Mouse (Mus musculus): ENCODE results near the gene Mfsd11. TPM values are rescaled to one million over a fixed set of nuclear protein-coding genes. Genes with fewer than 3 reads are reported as not detected.

The Mfsd11 gene
- polyA plus RNA-seq, 1 experiment: 36.4 TPM

DNA sequence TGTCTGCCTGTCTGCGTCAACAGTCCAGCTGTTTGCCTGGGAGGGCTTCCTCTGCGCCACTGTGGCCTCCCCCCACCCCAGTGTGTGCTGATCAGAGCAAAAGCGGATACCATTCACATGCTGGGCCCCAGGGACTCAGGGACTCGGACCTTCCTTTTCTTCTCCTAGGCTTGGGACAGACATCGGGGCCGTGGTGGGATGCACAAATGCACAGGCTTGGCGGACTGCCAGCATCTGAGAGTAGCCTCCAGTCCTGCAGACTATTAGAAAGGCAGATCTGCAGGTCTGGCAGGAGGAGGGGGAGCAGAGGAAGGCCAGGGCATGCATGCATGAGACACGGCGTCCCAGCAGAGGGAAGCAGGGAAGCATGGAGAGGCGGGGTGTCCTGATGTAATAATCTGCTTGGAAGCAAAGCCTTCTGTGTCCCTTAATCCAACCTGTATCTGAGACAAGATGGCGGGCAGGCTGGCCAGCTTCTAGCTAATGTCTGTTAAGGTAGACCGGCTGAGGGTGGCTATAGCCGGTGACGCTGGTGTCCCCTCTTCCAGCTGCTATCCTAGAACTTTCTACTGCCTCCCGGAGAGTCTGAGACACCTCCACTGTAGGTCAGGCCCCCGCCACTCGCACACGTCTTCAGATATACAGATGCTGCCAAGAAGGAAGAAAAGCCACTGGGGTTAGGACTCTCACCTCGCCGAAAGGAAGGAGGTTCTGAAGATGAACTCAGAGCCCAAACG is 39.3 kb upstream of the Mfsd11 start:
- DNase-seq (ENCODE audit: low read depth): peak; percentile 92
- TF ChIP-seq POLR2A (IDR thresholded peaks at IDR 0.05; ENCODE audit: borderline replicate concordance, extremely low read depth, insufficient read depth, insufficient read length, poor library complexity, severe bottlenecking) (no peak), CTCF (IDR thresholded peaks at IDR 0.05; ENCODE audit: borderline replicate concordance, extremely low read depth, insufficient read depth, insufficient read length) (peak; percentile 30; the same call in 1 of the 2 replicates)

- no peak for DNase-seq (ENCODE audit: low read depth)
- TF ChIP-seq CTCF (IDR thresholded peaks at IDR 0.05; ENCODE audit: borderline replicate concordance, extremely low read depth, insufficient read depth, insufficient read length) (no peak), POLR2A (IDR thresholded peaks at IDR 0.05; ENCODE audit: borderline replicate concordance, extremely low read depth, insufficient read depth, insufficient read length, poor library complexity, severe bottlenecking) (no peak)
Observed at GRCm38 (mm10) chr11:116813610-116814009, 38.6 kb upstream of the Mfsd11 start.

DNA sequence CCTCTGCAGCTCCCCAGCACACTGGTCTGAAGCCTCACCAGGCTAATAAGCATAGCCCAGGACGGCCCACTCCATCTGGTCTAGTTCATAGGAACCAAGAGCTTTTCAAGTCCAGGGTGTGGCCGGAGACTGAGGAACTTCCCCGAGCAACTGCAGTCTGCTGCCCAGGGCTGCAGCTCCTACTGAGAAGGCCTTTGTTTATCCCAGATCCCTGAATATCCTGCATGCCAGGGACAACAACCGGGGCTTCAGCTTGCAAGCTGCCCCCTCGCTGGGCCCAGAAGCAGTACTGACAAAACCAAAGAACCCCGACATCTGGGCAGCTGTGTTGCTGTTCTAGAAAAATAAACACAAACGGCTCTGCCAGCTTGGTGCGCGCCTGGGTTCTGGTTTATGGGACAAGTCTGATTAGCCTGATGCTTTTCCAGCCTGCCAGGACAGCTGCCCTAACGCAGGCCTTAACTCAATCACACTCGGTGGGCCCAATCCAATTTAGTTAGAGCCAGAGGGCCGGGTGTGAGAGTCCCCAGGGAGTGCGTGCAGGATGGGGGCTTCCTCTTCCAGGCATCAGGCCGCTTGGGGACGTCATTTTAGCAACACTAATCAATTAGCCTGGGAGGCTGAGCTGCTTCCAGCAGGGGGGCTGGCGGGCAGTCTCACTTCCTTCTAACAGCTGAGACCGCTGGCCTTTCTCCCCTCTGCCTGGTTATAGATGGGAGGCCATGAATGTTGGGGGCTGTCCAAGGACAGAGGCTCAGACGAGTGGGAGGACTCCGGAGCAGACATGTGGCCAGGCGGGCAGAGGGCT is 38.0 kb upstream of the Mfsd11 start:
- DNase-seq (ENCODE audit: low read depth): peak; percentile 85
- TF ChIP-seq CTCF (IDR thresholded peaks at IDR 0.05; ENCODE audit: borderline replicate concordance, extremely low read depth, insufficient read depth, insufficient read length) (no peak), POLR2A (IDR thresholded peaks at IDR 0.05; ENCODE audit: borderline replicate concordance, extremely low read depth, insufficient read depth, insufficient read length, poor library complexity, severe bottlenecking) (no peak)

DNA sequence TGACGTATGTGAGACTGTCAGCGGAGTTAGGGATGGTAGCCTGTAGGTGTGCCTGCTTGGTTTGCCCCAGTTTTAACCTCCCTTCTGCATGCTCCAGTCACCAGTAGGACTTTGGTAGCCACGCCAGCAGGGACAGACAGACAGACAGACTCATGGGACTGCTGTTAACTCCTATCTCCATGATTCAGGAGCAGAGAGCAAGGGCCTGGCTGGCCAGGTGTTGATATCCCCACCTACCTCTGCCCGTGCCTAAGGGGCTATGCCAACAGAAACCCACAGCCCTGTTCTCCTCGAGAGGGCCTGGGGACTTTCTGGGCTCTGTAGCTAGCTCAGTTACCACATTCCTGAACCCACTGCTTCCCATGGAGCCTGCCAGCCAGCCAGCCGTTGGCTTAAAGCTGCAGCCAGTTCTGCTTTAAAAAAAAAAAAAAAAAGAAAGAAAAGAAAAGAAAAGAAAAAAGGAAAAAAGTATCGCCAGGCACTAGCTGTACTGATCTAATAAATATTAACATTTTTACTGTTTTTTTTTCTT is 37.3 kb upstream of the Mfsd11 start:
- no peak for TF ChIP-seq POLR2A (IDR thresholded peaks at IDR 0.05; ENCODE audit: borderline replicate concordance, extremely low read depth, insufficient read depth, insufficient read length, poor library complexity, severe bottlenecking)
- no peak for TF ChIP-seq CTCF (IDR thresholded peaks at IDR 0.05; ENCODE audit: borderline replicate concordance, extremely low read depth, insufficient read depth, insufficient read length)
- DNase-seq (ENCODE audit: low read depth): peak; percentile 44

GRCm38 (mm10) chr11:116816769-116817168 is 35.5 kb upstream of the Mfsd11 start:
- no peak for TF ChIP-seq POLR2A (IDR thresholded peaks at IDR 0.05; ENCODE audit: borderline replicate concordance, extremely low read depth, insufficient read depth, insufficient read length, poor library complexity, severe bottlenecking)
- TF ChIP-seq CTCF (IDR thresholded peaks at IDR 0.05; ENCODE audit: borderline replicate concordance, extremely low read depth, insufficient read depth, insufficient read length): no peak
- no peak for DNase-seq (ENCODE audit: low read depth)

GRCm38 (mm10) chr11:116817567-116817966 is 34.7 kb upstream of the Mfsd11 start:
- no peak for DNase-seq (ENCODE audit: low read depth)
- TF ChIP-seq CTCF (IDR thresholded peaks at IDR 0.05; ENCODE audit: borderline replicate concordance, extremely low read depth, insufficient read depth, insufficient read length) (no peak), POLR2A (IDR thresholded peaks at IDR 0.05; ENCODE audit: borderline replicate concordance, extremely low read depth, insufficient read depth, insufficient read length, poor library complexity, severe bottlenecking) (no peak)

DNA sequence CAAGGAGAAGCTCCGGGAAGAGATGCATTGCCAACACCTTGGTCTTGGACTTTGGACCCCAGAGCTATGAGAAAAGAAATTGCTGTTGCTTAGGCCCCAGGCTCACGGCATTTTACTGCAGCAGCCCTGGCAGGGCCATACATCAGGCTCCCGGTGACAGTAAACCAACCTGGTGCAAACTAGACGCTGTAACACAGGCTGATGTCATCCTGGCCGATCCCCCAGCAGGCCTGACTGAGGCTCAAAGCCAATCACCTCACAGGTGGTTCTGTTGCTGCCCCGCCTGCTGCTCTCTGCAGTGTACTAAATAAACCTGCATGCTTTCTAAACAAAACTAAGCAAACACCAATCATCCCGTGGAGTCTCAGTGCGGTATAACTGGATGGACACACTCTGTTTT is 33.5 kb upstream of the Mfsd11 start:
- DNase-seq (ENCODE audit: low read depth): no peak
- no peak for TF ChIP-seq POLR2A (IDR thresholded peaks at IDR 0.05; ENCODE audit: borderline replicate concordance, extremely low read depth, insufficient read depth, insufficient read length, poor library complexity, severe bottlenecking)
- no peak for TF ChIP-seq CTCF (IDR thresholded peaks at IDR 0.05; ENCODE audit: borderline replicate concordance, extremely low read depth, insufficient read depth, insufficient read length)

DNA sequence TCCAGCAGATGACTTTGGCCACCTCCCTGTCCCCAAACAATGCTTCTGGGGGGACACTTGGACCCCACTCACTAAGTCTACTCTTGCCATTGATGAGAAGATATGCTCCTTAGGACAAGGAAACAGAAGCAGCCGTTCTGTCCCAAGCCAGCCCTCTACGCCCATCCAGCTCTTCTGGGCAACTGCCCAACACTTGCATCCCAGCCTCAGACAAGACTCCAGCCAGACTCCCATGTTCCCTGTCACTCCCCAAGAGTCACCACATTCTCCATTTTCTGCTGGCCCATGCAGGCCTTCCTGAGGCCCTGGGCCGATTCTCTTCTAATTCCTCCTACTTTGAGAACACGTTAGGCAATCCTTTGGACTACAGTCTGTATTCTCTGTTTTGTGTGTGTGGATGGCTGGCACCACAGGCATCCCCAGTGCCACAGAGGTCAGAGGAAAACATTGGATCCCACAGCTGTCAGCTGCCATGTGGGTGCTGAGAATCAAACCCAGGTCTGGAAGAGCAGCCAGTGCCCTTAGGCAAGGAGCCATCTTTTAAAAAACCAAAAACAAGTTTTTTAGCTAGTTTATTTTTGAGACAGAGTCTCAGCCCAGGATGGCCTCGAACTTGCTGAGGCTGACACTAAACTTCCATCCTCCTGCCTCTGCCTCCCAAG is 32.2 kb upstream of the Mfsd11 start:
- no peak for DNase-seq (ENCODE audit: low read depth)
- TF ChIP-seq CTCF (IDR thresholded peaks at IDR 0.05; ENCODE audit: borderline replicate concordance, extremely low read depth, insufficient read depth, insufficient read length) (no peak), POLR2A (IDR thresholded peaks at IDR 0.05; ENCODE audit: borderline replicate concordance, extremely low read depth, insufficient read depth, insufficient read length, poor library complexity, severe bottlenecking) (no peak)

DNA sequence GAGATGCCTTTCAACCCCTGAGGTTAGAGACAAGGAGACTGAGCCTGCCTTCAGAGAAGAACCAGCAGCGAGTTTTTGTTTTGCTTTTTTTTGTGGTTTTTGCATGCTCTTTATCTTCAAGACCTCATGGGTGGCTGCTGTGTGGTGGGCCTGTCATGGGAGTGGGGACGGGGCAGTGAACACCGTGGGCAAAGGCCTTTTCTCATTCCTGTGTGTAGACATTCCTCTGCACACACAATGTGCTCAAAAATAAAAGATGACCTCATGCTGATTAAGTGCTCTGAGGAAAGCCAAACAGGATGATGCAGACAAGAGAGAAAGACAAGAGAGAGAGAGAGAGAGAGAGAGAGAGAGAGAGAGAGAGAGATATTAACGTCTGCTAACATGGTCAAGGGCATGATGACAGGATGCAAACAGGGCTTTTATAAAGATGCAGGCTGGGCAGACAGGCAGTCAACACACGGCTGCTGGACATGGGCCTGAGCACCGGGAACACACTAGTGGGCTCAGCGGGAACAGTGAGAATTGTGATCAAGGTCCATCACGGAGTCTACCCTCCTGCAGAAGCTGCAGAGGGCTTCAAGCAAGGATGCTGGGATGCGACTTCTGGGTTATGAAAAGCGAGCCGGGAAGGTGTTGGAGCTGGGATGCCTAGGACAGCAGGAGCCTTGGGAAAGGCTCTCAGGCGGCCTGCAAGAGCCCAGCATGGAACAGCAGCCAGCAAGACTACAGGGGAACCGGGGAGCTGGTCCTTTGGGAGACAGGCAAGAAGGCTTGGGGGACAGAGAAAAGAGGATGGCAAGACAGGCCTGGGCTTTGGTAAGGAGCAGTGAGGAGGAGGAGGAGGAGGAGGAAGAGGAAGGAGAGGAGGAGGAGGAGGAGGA is 30.9 kb upstream of the Mfsd11 start:
- TF ChIP-seq CTCF (IDR thresholded peaks at IDR 0.05; ENCODE audit: borderline replicate concordance, extremely low read depth, insufficient read depth, insufficient read length) (no peak), POLR2A (IDR thresholded peaks at IDR 0.05; ENCODE audit: borderline replicate concordance, extremely low read depth, insufficient read depth, insufficient read length, poor library complexity, severe bottlenecking) (no peak)
- DNase-seq (ENCODE audit: low read depth): no peak

DNA sequence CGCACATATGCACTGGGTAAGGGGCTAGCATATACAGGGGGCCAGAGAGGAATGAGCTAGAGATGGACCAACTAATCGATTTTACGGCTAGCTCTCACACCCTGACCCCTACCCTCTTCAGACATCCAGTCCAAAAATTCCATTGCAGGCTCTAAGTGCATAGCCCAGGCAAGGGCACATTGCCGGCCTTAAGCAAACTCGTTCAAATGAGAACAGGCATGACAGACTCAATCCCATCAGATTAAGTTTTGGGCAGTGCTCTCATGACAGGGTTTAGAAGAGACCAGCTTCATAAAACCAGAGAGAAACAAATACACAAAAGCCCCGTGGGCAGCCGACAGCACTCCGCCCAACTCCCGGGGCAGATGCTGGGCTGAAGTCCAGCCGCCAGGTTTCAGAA is 30.0 kb upstream of the Mfsd11 start:
- DNase-seq (ENCODE audit: low read depth): no peak
- TF ChIP-seq POLR2A (IDR thresholded peaks at IDR 0.05; ENCODE audit: borderline replicate concordance, extremely low read depth, insufficient read depth, insufficient read length, poor library complexity, severe bottlenecking) (no peak), CTCF (IDR thresholded peaks at IDR 0.05; ENCODE audit: borderline replicate concordance, extremely low read depth, insufficient read depth, insufficient read length) (no peak)
